Mouse (Mus musculus): ENCODE data around the gene Dnajc3. TPM values are rescaled to one million over a fixed set of nuclear protein-coding genes. Genes with fewer than 3 reads are reported as not detected.

Gene Dnajc3
- 48.4 and 57.0 TPM in 2 replicates for polyA plus RNA-seq (2015; fragmentation: Nextera tagmentation; extraction: Ambion mirVana)

DNA sequence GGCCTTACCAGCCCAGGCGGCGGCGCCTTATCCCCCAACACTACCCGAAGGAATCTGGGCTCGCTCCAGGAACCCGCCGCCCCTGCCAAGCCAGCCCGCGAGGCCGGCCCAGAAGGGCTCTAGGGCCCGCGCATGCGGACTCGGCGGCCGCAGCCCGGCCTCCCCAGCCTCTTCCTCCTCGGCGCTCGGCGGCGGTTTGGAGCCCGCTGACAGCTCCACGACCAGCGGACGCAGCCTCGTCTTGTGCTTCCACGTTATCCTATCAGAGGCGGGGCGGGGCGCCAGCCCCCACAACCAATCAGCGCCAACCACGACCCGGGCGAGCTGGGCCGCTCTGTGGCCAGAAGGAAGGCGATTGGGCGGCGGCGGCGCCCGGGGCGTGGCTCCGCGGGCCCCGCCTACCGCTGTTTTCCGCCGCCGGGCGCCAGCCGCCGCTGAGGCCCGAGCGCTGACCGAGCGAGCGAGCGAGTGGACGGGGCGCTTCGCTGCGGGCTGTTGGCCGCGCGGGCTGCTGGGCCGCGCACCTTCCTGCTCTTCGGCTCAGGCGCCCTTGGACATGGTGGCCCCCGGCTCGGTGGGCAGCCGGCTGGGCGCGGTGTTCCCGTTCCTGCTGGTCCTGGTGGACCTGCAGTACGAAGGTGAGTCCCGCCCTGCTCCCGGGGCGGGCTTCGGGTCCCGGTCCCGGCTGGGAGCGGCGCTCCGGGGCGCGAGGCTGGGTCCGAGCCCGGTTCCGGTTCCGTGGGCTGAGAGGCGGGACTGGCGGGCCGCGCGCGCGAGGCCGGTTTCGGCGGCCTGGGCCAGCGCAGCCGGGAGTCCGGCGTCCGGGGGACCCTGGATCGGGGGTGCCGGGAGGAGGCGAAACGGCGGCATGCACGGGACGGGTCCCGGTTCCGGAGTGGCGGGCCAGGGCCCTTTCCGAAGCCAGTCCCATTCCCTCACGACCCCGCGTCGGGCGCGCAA lies at the start of gene Dnajc3:
Gene Dnajc3, plus strand, starts transcription at position 444 of the 960 bp plus-strand sequence.
- H3K27ac ChIP-seq: peak within 1 kb of the TSS; percentile 94
- no peaks in the 10 kb centered on the region for H3K27me3 ChIP-seq (replicated peaks)
- peak within 1 kb of the TSS; percentile 99 for H3K4me3 ChIP-seq (replicated peaks)
- H3K9me3 ChIP-seq: no peaks in the 10 kb centered on the region
- peak within 1 kb of the TSS; percentile 79 for H3K4me2 ChIP-seq (replicated peaks)
- H3K36me3 ChIP-seq: no peaks in the 10 kb centered on the region
- ATAC-seq: peak; percentile 100
- H3K4me1 ChIP-seq (replicated peaks): 0 out of 2 replicates have a peak, but pooled peaks cover 10% of the 10 kb centered on the region
- WGBS: under 1% methylated on average over 112 of the region's 124 CpGs
- peak within 1 kb of the TSS; percentile 98 for H3K9ac ChIP-seq

DNA sequence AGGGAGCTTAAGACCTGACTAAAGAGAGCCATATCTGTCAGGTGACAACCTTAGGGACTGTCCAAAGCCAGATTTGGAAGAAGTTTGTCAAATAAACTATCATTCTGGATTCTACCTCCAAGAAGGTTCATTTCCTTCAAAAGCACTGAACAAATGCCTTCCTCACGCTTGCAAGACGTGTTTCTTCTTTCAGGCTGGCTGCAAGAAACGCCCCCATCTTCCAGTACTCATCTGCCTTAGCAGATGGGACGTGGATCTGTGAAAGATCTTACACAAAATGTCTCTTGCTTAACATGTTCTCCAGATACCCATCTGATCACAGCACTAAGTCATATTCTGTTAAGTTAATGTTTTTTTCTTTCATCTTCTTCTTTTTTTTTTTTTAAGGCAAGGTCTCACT lies 47.7 kb upstream of the Dnajc3 start:
- no peak for ATAC-seq
- Histone ChIP-seq H3K4me3 (replicated peaks) (no peak overlapping the region), H3K27me3 (replicated peaks) (no peaks in the 10 kb centered on the region), H3K36me3 (0 out of 2 replicates have a peak, but pooled peaks cover 7% of the 10 kb centered on the region), H3K27ac (no peak overlapping the region), H3K9me3 (no peaks in the 10 kb centered on the region), H3K9ac (no peak overlapping the region), H3K4me1 (replicated peaks) (no peaks in the 10 kb centered on the region), H3K4me2 (replicated peaks) (no peak overlapping the region)
- WGBS: 89% methylated on average over 4 of the region's 4 CpGs

DNA sequence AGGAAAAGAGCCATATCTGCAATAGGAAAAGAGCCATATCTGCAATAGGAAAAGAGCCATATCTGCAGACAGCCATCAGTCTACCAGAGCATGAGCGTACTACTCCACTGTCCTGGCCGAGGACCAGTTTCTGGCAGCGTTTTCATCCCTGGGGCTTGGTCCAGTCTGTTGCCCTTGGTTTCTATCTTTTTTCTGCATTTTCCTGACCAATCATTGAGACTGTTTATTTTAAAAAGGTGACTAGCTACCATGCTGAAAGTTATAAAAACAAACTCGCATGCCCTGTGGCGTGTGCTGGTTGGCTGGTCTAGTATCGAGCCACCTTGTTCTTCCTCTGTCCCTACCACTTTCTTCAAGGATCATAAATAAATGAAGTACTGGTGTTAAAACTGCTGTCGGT lies 42.5 kb upstream of the Dnajc3 start:
- Histone ChIP-seq H3K9ac (no peak overlapping the region), H3K4me1 (replicated peaks) (no peaks in the 10 kb centered on the region), H3K36me3 (no peaks in the 10 kb centered on the region), H3K27ac (no peak overlapping the region), H3K9me3 (no peaks in the 10 kb centered on the region), H3K4me2 (replicated peaks) (no peak overlapping the region), H3K27me3 (replicated peaks) (no peaks in the 10 kb centered on the region), H3K4me3 (replicated peaks) (no peak overlapping the region)
- WGBS: 86% methylated on average over 7 of the region's 7 CpGs
- ATAC-seq: no peak

DNA sequence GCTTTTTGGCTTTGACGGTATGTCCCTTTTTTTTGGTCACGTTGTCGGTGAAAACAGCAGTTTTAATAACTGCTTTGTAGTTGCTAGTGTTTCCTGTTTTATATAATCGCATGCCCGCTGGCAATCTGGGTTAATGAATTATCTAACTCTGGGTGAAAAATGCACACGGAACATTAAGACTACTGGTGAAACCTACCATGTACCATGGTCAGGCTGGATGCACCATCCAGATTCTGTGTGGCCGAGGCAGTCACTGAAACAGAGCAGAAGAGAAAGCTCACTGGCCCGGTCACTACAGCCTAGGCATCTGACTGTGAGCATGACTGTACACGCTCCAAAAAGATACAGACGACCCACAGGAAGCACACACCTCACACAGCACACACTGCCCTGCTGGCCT lies 42.1 kb upstream of the Dnajc3 start:
- no peak overlapping the region for H3K4me2 ChIP-seq (replicated peaks)
- H3K4me1 ChIP-seq (replicated peaks): no peaks in the 10 kb centered on the region
- H3K27ac ChIP-seq: no peak overlapping the region
- H3K9ac ChIP-seq: no peak overlapping the region
- WGBS: 90% methylated on average over 10 of the region's 10 CpGs
- H3K9me3 ChIP-seq: no peaks in the 10 kb centered on the region
- H3K27me3 ChIP-seq (replicated peaks): no peaks in the 10 kb centered on the region
- no peak for ATAC-seq
- no peak overlapping the region for H3K4me3 ChIP-seq (replicated peaks)
- 0 out of 2 replicates have a peak, but pooled peaks cover under 1% of the 10 kb centered on the region for H3K36me3 ChIP-seq

GRCm38 (mm10) chr14:118899940-118900339 lies 37.8 kb upstream of the Dnajc3 start:
- ATAC-seq: no peak
- 77% methylated on average over 11 of the region's 11 CpGs for WGBS

GRCm38 (mm10) chr14:118900911-118901310 lies 36.9 kb upstream of the Dnajc3 start:
- no peak overlapping the region for H3K27ac ChIP-seq
- H3K4me2 ChIP-seq (replicated peaks): no peak overlapping the region
- WGBS: 97% methylated on average over 1 of the region's 1 CpGs
- no peaks in the 10 kb centered on the region for H3K9me3 ChIP-seq
- H3K4me1 ChIP-seq (replicated peaks): no peaks in the 10 kb centered on the region
- no peak overlapping the region for H3K4me3 ChIP-seq (replicated peaks)
- no peak for ATAC-seq
- H3K9ac ChIP-seq: no peak overlapping the region
- H3K27me3 ChIP-seq (replicated peaks): no peaks in the 10 kb centered on the region
- H3K36me3 ChIP-seq: peaks cover 8% of the 10 kb centered on the region; the same call in 1 of the 2 replicates

More at GRCm38 (mm10) chr14:118899940-118900339, 37.8 kb upstream of the Dnajc3 start:
- Histone ChIP-seq H3K9ac (no peak overlapping the region), H3K27me3 (replicated peaks) (no peaks in the 10 kb centered on the region), H3K4me2 (replicated peaks) (no peak overlapping the region), H3K36me3 (peaks cover 8% of the 10 kb centered on the region; the same call in 1 of the 2 replicates), H3K27ac (no peak overlapping the region), H3K4me3 (replicated peaks) (no peak overlapping the region), H3K4me1 (replicated peaks) (no peaks in the 10 kb centered on the region), H3K9me3 (no peaks in the 10 kb centered on the region)

GRCm38 (mm10) chr14:118903397-118903796 lies 34.4 kb upstream of the Dnajc3 start:
- no peaks in the 10 kb centered on the region for H3K9me3 ChIP-seq
- 84% methylated on average over 3 of the region's 3 CpGs for WGBS
- H3K4me3 ChIP-seq (replicated peaks): no peak overlapping the region
- no peaks in the 10 kb centered on the region for H3K27me3 ChIP-seq (replicated peaks)
- no peaks in the 10 kb centered on the region for H3K4me1 ChIP-seq (replicated peaks)
- no peak for ATAC-seq
- no peak overlapping the region for H3K4me2 ChIP-seq (replicated peaks)
- no peak overlapping the region for H3K9ac ChIP-seq
- peaks cover 8% of the 10 kb centered on the region; the same call in 1 of the 2 replicates for H3K36me3 ChIP-seq
- no peak overlapping the region for H3K27ac ChIP-seq

GRCm38 (mm10) chr14:118903867-118904562 lies 33.8 kb upstream of the Dnajc3 start:
- 53% methylated on average over 6 of the region's 6 CpGs for WGBS
- no peak overlapping the region for H3K4me2 ChIP-seq (replicated peaks)
- no peak overlapping the region for H3K27ac ChIP-seq
- no peaks in the 10 kb centered on the region for H3K27me3 ChIP-seq (replicated peaks)
- no peak overlapping the region for H3K9ac ChIP-seq
- no peak overlapping the region for H3K4me3 ChIP-seq (replicated peaks)
- H3K36me3 ChIP-seq: peaks cover 8% of the 10 kb centered on the region; the same call in 1 of the 2 replicates
- no peaks in the 10 kb centered on the region for H3K4me1 ChIP-seq (replicated peaks)
- ATAC-seq: no peak
- H3K9me3 ChIP-seq: no peaks in the 10 kb centered on the region

DNA sequence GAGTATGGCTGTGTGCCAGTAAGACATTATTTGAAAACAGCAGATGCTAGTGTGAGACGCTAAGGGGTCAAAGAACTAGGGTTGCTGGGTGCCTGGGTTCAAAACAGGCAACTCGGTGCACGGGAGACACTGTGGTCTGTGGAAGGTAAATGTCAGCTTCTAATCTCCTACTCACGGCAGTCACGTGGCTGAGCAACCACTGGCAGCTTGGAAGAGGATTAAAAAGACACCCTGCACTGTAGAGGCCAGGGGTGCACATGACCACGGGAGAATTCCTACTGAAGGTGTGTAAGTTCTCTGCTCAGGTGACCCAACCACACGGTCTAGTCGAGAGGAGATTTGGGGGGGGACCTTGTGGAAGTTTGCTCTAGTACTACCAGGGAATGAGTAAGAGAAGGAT lies 30.2 kb upstream of the Dnajc3 start:
- H3K9me3 ChIP-seq: no peaks in the 10 kb centered on the region
- no peak overlapping the region for H3K9ac ChIP-seq
- H3K4me2 ChIP-seq (replicated peaks): no peak overlapping the region
- no peaks in the 10 kb centered on the region for H3K27me3 ChIP-seq (replicated peaks)
- H3K36me3 ChIP-seq: no peaks in the 10 kb centered on the region
- 65% methylated on average over 8 of the region's 8 CpGs for WGBS
- H3K4me1 ChIP-seq (replicated peaks): 0 out of 2 replicates have a peak, but pooled peaks cover 9% of the 10 kb centered on the region
- H3K4me3 ChIP-seq (replicated peaks): no peak overlapping the region
- H3K27ac ChIP-seq: no peak overlapping the region
- ATAC-seq: no peak

DNA sequence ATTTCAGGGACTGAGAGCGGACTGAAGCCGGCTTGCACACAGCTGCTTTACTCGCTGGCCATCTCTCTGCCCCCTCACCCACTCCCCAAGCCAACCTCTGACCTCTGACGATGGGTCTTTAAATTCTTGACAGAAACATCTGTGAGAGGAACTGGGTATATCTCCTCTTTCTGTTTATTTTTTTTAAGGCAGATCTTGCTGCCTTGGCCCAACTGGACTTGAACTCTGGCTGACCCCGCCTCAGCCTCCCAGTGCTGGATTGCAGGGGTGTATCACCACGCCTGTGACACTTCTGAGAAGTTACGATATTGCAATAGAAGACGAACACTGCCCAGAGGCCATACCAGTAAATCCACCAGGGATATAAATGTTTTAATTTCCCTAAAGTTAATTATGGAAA lies 27.9 kb upstream of the Dnajc3 start:
- Histone ChIP-seq H3K9ac (no peak overlapping the region), H3K36me3 (no peaks in the 10 kb centered on the region), H3K4me2 (replicated peaks) (no peak overlapping the region), H3K27ac (no peak overlapping the region), H3K4me1 (replicated peaks) (0 out of 2 replicates have a peak, but pooled peaks cover 9% of the 10 kb centered on the region), H3K27me3 (replicated peaks) (no peaks in the 10 kb centered on the region), H3K4me3 (replicated peaks) (no peak overlapping the region), H3K9me3 (no peaks in the 10 kb centered on the region)
- no peak for ATAC-seq
- 59% methylated on average over 8 of the region's 8 CpGs for WGBS

GRCm38 (mm10) chr14:118910332-118911222 lies 27.2 kb upstream of the Dnajc3 start:
- Histone ChIP-seq H3K27me3 (replicated peaks) (no peaks in the 10 kb centered on the region), H3K27ac (no peak overlapping the region), H3K36me3 (no peaks in the 10 kb centered on the region), H3K4me3 (replicated peaks) (no peak overlapping the region), H3K4me1 (replicated peaks) (0 out of 2 replicates have a peak, but pooled peaks cover 9% of the 10 kb centered on the region), H3K9me3 (no peaks in the 10 kb centered on the region), H3K9ac (no peak overlapping the region), H3K4me2 (replicated peaks) (peak overlapping the region; percentile 34; the same call in 1 of the 2 replicates)
- WGBS: 51% methylated on average over 29 of the region's 29 CpGs
- ATAC-seq: peak; percentile 78

Measured in intestine, embryonic 15.5 days (tissue).